Mouse (Mus musculus): ENCODE data around the gene Rccd1. TPM values are rescaled to one million over a fixed set of nuclear protein-coding genes. Genes with fewer than 3 reads are reported as not detected.

The Rccd1 gene
- 34.9 TPM for total RNA-seq (2023)

GRCm38 (mm10) chr7:80324043-80324815 lies at the start of gene Rccd1:
Rccd1 (minus strand) TSS chr7:80324454.

GRCm38 (mm10) chr7:80371041-80371751 lies 46.9 kb upstream of the Rccd1 start, which contains the start of gene Man2a2:
Man2a2 (minus strand) TSS chr7:80371375.

GRCm38 (mm10) chr7:80342858-80343257 lies 18.6 kb upstream of the Rccd1 start, which contains the start of gene Hddc3:
Hddc3 (plus strand) TSS chr7:80343104.

GRCm38 (mm10) chr7:80340793-80341192 lies 16.5 kb upstream of the Rccd1 start, which contains the start of gene Unc45a:
Unc45a (minus strand) TSS chr7:80341005.

GRCm38 (mm10) chr7:80294062-80294763 lies 30.0 kb downstream of the Rccd1 start, which contains the start of gene Prc1:
Prc1 (plus strand) TSS chr7:80294450.

GRCm38 (mm10) chr7:80268897-80269750 lies 55.1 kb downstream of the Rccd1 start, which contains the start of gene Vps33b:
Vps33b (plus strand) TSS chr7:80269649.

GRCm38 (mm10) chr7:80260625-80261371 lies 63.5 kb downstream of the Rccd1 start, which contains the start of gene Ngrn:
Ngrn (plus strand) TSS chr7:80261215.

GRCm38 (mm10) chr7:80246148-80246721 lies 78.0 kb downstream of the Rccd1 start, which contains the start of gene Ttll13:
Ttll13 (plus strand) TSS chr7:80246376.

Other genes starting within 250 kb of the Rccd1 start
- 38.2 TPM for gene Idh2, start 209.1 kb downstream of the Rccd1 start, total RNA-seq (2023)
- gene Sema4b, start 137.6 kb downstream of the Rccd1 start, total RNA-seq (2023), result 48.9 TPM
- 49.5 TPM for gene Cib1, start 91.6 kb downstream of the Rccd1 start, total RNA-seq (2023)
- 5.2 TPM for gene Gdpgp1, start 91.6 kb downstream of the Rccd1 start, total RNA-seq (2023)
- 1.8 TPM for gene Ttll13, start 78.1 kb downstream of the Rccd1 start, total RNA-seq (2023)
- 17.9 TPM for gene Ngrn, start 63.2 kb downstream of the Rccd1 start, total RNA-seq (2023)
- 34.9 TPM for gene Vps33b, start 54.8 kb downstream of the Rccd1 start, total RNA-seq (2023)
- gene Prc1, start 30.0 kb downstream of the Rccd1 start, total RNA-seq (2023), result 2.6 TPM
- gene Unc45a, start 16.6 kb upstream of the Rccd1 start, total RNA-seq (2023), result 135 TPM
- gene Hddc3, start 18.6 kb upstream of the Rccd1 start, total RNA-seq (2023), result 8.1 TPM
- gene Man2a2, start 46.9 kb upstream of the Rccd1 start, total RNA-seq (2023), result 99.7 TPM
- 8.6 TPM for gene Fes, start 63.5 kb upstream of the Rccd1 start, total RNA-seq (2023)
- 66.4 TPM for gene Furin, start 81.0 kb upstream of the Rccd1 start, total RNA-seq (2023)
- 16.4 TPM for gene Blm, start 210.7 kb upstream of the Rccd1 start, total RNA-seq (2023)

Measured in CD8-positive naive resting alpha-beta T cell, adult 57 days (primary cell).